Mouse (Mus musculus): Measurements from ENCODE around the gene Olfr1116.
"Not testable (repeated sequence)": the region's sequence is repeated elsewhere in the genome, so short reads cannot be mapped to it uniquely, and the experiment has no call there.

Olfr1116 gene

GRCm38 (mm10) chr2:87267234-87267633 lies at the start of gene Olfr1116:
TSS of gene Olfr1116 (plus strand) at chr2:87267534.
- DNase-seq (ENCODE audit: low spot score in 2 of 2) = no peak

- no peak for DNase-seq (ENCODE audit: low spot score in 2 of 2)
Observed at GRCm38 (mm10) chr2:87247713-87248112, 19.6 kb upstream of the Olfr1116 start, which contains the start of gene Olfr1115. TSS of gene Olfr1115 (plus strand) at chr2:87248013.

GRCm38 (mm10) chr2:87293977-87294376 lies 26.6 kb downstream of the Olfr1116 start:
- DNase-seq (ENCODE audit: low spot score in 2 of 2) = not testable (repeated sequence)

- DNase-seq (ENCODE audit: low spot score in 2 of 2) = no peak
Observed at GRCm38 (mm10) chr2:87307281-87307680, 39.9 kb downstream of the Olfr1116 start, which contains the start of gene Olfr1118. TSS of gene Olfr1118 (plus strand) at chr2:87307581.

All from thymus, postnatal 10 days (tissue).